Mouse (Mus musculus) monocyte, adult 2 months (primary cell): ENCODE results near the gene Cfap54.

Experiments used
- DNase-seq, 2 experiments: peaks; one replicate each; pipeline ENCODE4 v3.0.0; 2022; ENCODE audit warnings: low spot score in 2 of 2, low read depth in 1 of 2

The Cfap54 gene

DNA sequence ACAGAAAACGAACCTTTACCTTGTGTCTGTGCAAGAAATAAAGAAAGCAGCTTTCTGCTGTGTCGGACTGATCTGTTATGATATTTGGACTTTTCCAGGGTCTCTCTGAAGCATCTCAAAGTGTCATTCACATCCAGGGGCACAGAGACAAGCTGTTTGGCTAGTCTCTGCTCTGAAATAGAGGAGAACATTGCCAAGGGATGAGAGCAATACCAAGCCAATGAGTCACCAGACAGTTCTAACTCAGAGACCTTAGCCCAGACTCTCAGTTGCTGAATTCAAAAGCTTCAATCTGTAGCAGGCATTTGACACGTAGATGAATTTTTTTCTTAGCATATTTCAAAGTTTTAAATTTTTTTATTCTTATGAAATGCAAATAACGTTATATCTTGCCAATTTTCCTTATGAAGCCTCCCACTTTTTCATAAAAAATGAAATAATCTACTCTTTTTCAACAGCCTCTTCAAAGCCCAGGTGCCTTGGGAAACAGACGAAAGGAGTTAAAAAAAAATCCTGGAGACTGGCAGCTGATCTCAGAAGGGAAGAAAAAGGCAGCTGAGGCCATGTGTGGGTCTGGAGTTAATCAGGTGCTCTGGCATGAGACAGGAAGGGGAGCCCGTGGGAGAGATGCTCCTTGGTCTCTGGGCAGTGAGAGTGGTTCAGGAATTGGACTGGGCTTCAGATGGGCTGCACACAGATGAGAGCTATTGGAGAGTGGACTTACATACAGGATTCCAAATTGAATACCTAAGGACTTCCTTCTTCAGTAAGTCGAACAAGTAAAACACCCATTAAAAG lies 138.4 kb downstream of the Cfap54 start:
- no peak for DNase-seq

GRCm38 (mm10) chr10:92941616-92942015 lies 139.8 kb downstream of the Cfap54 start:
- no peak for DNase-seq

- DNase-seq: no peak
Observed at GRCm38 (mm10) chr10:92937741-92938285, 143.6 kb downstream of the Cfap54 start.

GRCm38 (mm10) chr10:92937091-92937490 lies 144.3 kb downstream of the Cfap54 start:
- DNase-seq: no peak

DNA sequence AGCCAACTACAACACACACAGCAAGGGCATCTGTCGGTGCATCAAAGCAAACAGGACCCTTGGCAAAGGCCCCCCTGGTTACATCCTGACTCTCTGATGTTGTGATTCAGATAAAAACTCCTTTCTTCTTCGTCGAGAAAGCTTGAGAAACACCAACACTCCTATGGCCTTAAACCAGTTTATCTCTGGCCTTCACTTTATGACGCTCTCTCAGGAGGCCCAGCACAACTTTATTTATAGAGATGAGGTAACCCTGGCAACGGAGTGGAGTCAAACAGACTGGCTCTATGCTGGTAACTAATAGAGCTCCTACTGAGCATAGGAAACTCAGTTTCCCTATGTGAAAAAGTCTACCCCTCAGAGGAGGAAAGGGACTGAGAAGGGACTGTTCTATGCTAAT lies 146.9 kb downstream of the Cfap54 start:
- DNase-seq: no peak

GRCm38 (mm10) chr10:92933616-92934015 lies 147.8 kb downstream of the Cfap54 start:
- DNase-seq: no peak

- DNase-seq: no peak
Observed at GRCm38 (mm10) chr10:92932464-92932863, 149.0 kb downstream of the Cfap54 start.

GRCm38 (mm10) chr10:92930036-92930435 lies 151.4 kb downstream of the Cfap54 start:
- DNase-seq: no peak

DNA sequence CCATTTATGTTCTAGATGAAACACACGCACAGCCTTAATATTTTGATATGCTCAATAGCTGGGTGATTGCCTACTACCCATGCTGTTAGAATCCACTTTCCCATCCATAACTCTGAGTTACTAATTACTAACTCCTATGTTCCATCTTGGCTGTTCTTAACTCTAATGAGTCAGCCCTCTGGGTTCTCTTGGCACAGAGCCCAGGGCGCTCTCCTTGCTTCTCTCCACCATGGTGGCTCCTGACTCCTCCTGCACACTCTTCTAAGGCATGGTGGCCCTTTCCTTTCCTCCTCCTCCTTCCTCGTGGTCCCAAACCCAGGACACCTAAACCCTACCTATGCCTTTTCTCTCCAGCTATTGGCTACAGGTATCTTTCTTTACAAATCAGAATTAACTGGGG lies 153.2 kb downstream of the Cfap54 start:
- no peak for DNase-seq

DNA sequence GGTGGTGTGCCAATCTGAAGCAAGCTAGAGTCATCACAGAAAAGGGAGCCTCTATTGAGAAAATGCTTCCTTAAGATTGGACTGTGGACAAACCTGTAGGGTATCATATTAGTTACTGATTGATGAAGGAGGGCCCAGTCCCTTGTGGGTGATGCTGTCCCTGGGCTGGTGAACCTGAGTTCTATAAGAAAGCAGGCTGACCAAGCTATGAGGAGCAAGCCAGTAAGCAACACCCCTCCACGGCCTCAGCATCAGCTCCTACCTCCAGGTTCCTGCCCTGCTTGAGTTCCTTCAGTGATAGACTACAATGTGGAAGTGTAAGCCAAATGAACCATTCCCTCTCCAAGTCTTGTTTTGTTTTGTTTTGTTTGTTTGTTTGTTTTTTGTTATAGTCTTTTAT lies 162.9 kb downstream of the Cfap54 start:
- DNase-seq: no peak

DNA sequence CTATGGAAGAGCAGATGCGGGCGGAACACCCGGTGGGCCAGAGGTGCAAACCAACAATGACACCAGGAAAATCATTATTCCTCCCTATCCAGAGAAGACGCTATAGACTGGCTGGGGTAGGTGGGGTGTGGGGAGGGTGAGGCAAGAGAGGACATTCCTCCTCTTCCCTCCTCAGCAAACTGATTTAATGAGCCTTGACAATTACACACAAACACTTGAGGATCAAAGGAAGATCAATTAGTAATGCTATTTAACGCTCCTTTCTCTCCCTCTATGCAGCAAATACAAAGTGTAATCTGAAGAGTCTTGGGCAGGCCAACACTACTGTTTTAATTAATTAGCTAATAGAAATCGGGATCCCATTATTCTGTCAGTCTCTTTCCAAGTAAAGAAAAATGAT lies 174.2 kb downstream of the Cfap54 start:
- no peak for DNase-seq

DNA sequence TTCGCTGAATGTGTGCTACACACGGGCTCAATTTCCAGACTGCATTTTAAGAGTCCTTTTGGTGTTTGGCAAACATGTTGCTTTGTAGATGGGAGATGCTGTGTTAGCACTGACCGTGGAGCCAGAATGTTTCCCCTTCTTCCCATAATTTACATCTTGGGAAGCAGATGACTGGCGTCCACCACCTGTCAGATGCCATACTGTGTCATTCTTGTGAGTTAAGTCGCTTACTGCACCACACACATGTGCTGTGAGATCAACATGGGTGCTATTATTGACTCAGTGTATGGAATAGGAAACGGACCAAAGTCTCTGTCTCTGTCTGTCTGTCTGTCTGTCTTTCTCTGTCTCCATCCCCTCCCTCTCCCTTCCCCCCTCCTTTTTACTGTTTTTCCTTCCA lies 193.0 kb downstream of the Cfap54 start:
- no peak for DNase-seq

DNA sequence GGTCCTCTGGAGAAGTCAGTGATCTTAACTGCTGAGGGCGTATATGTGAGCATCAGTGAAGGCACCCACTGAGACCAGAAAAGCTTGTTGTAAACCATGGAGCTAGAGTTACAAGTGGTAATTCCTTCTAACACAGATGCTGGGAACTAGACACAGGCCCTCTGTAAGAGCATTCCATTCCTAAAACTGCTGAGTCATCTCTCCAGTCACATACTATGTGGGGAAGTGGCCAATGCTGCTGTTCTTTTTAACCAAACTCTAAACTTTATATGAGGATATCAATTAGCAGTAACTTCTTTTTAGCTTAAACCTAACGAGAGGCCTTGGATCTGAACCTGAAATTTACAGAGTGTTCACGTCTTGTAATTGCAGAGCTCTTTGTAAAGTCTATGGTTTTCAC lies 203.4 kb downstream of the Cfap54 start:
- DNase-seq: no peak

GRCm38 (mm10) chr10:92840980-92841379 lies 240.4 kb downstream of the Cfap54 start:
- DNase-seq: no peak

GRCm38 (mm10) chr10:92837572-92837971 lies 243.8 kb downstream of the Cfap54 start:
- DNase-seq: no peak

DNA sequence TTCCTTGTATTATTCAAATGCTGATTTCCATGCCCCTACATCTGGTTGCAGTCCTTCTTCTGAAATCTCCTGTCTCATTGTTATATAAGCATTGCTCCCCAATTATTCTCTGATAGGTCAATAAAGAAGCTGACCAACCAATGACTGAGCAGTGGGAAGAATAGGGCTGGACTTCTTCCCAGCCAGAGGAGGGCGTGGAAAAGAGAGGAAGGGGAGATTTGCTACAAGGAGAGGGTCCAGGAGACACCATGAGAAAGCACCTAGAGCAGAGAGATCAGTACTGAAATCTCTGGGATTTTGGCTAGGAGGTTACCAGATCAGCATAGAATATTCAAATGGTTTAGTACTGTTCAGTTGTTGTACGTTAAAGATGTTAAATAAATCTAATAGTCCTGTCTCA lies 244.4 kb downstream of the Cfap54 start:
- DNase-seq: no peak

GRCm38 (mm10) chr10:92821499-92821898 lies 259.9 kb downstream of the Cfap54 start:
- DNase-seq: no peak

DNA sequence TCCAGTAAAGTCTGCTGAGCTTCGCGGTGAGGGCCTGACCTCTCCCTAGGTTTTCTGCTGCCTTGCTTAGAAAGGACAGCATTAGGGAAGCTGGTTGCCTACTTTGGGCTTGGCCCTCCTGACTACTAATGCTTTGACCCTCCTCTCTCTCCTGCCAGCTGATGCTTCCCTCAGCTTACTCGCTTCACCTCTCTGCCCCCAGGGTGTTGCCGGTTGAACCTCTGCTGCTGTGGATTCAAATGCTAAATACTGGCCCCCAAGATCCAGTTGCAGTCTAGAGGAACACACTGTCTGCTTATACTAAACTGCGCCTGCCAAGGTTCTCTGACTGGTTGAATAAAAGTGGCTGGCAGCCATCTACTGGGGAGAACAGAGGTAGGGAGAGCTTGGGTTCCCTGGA lies 263.2 kb downstream of the Cfap54 start:
- DNase-seq: no peak

- no peak for DNase-seq
Observed at GRCm38 (mm10) chr10:92816903-92817302, 264.5 kb downstream of the Cfap54 start.

DNA sequence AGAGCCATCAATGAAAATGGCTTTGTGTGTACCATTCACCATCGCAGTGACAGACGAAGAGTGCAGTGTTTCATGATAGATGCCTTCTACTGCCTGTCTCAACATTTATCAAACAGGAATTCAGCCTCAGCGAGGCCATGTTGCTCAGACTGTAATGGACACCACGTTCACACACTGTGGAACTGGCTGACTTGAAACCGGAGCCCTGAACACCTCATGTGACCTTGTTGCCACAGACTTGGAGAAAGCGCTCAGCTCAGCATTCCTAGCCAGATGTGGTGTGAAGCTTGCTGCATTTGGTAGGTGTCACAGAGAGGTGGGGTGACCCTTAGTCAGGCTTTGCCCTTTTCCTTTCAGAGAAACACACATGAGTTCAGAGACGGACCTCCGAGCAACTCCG lies 270.5 kb downstream of the Cfap54 start:
- DNase-seq: no peak

GRCm38 (mm10) chr10:92791908-92792307 lies 289.5 kb downstream of the Cfap54 start:
- DNase-seq: no peak

GRCm38 (mm10) chr10:92791531-92791900 lies 289.9 kb downstream of the Cfap54 start:
- no peak for DNase-seq

- no peak for DNase-seq
Observed at GRCm38 (mm10) chr10:92790893-92791530, 290.4 kb downstream of the Cfap54 start.
